Mouse (Mus musculus): ENCODE measurements around the gene Mdm1. TPM values are rescaled to one million over a fixed set of nuclear protein-coding genes. Genes with fewer than 3 reads are reported as not detected.

Gene Mdm1
- polyA plus RNA-seq, 1 experiment from 2014 or later = 13.9 TPM

- H3K4me1 ChIP-seq (ENCODE audit: control insufficient read depth, insufficient read depth, low read length) = 0 out of 2 replicates have a peak, but pooled peaks cover 2% of the 10 kb centered on the region
- no peak for ATAC-seq
- no peaks in the 10 kb centered on the region for H3K27me3 ChIP-seq (replicated peaks; ENCODE audit: control insufficient read depth, insufficient read depth, low read length)
- H3K4me2 ChIP-seq (ENCODE audit: low read depth, low read length) = no peak overlapping the region
- H3K27ac ChIP-seq (ENCODE audit: low read length) = no peak overlapping the region
- H3K36me3 ChIP-seq (ENCODE audit: control insufficient read depth, insufficient read depth, low read length) = no peaks in the 10 kb centered on the region
- H3K9ac ChIP-seq (ENCODE audit: low read depth, low read length) = no peak overlapping the region
- no peak overlapping the region for H3K4me3 ChIP-seq (ENCODE audit: low read length)
- no peaks in the 10 kb centered on the region for H3K9me3 ChIP-seq (ENCODE audit: control insufficient read depth, low read length)
- WGBS = 71% methylated on average over 8 of the region's 8 CpGs
Observed at GRCm38 (mm10) chr10:118139837-118140570, 1.6 kb upstream of the Mdm1 start.

DNA sequence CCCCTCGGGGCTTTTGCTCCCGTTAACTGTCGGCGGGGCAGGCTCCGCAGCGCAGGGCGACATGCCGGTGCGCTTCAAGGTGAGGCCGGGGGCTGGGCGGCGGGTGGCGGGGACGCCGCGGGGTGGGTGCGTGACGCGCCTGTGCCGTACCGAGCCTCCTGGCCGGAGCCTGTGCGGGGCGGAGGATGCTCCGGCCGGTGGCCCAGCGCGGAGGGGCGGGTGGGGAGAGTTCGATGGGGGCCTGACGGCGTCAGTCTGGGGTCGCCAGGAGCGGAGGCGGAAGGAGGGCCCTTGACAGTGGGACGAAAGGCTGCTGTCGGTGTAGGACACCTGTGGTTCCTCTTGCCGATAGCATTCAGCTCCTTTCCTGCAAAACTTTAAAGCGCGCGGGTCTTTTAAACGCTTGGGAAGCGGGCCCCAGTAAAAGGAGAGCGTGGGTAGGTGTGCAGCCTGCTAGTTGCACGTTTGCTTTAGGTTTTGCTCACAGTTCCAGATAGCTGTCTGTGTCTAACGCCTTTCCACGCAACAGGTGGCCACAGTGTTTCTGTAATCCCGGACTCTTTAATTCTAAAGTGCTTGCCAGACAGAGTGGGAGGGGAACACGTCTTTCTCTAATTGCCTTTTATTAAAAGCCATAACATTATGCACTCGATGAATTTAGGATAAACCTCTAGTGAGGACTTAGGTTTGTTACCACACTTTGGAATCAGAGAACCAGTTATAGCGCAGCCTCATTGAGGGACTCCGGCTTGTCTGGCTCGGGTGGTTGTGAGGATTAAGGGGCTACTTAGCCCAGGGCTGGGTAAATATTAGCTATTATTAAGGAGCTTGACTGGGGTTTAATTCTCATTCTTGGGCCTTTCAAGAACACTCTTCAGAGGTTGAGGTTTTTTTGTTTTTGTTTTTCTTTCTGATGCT is 532 bp downstream of the Mdm1 start:
- no peak overlapping the region for H3K27ac ChIP-seq (ENCODE audit: low read length)

GRCm38 (mm10) chr10:118149381-118149780 is 7.8 kb downstream of the Mdm1 start:
- Histone ChIP-seq H3K9ac (ENCODE audit: low read depth, low read length) (no peak overlapping the region), H3K4me2 (ENCODE audit: low read depth, low read length) (no peak overlapping the region), H3K27ac (ENCODE audit: low read length) (no peak overlapping the region), H3K27me3 (replicated peaks; ENCODE audit: control insufficient read depth, insufficient read depth, low read length) (no peaks in the 10 kb centered on the region), H3K4me1 (ENCODE audit: control insufficient read depth, insufficient read depth, low read length) (no peaks in the 10 kb centered on the region), H3K36me3 (ENCODE audit: control insufficient read depth, insufficient read depth, low read length) (0 out of 2 replicates have a peak, but pooled peaks cover 3% of the 10 kb centered on the region), H3K9me3 (ENCODE audit: control insufficient read depth, low read length) (no peaks in the 10 kb centered on the region), H3K4me3 (ENCODE audit: low read length) (no peak overlapping the region)
- WGBS = 89% methylated on average over 5 of the region's 5 CpGs
- no peak for ATAC-seq

More for the DNA sequence above, 532 bp downstream of the Mdm1 start:
- no peaks in the 10 kb centered on the region for H3K9me3 ChIP-seq (ENCODE audit: control insufficient read depth, low read length)
- no peaks in the 10 kb centered on the region for H3K27me3 ChIP-seq (replicated peaks; ENCODE audit: control insufficient read depth, insufficient read depth, low read length)
- H3K4me1 ChIP-seq (ENCODE audit: control insufficient read depth, insufficient read depth, low read length) = 0 out of 2 replicates have a peak, but pooled peaks cover 2% of the 10 kb centered on the region
- peak overlapping the region; percentile 86 for H3K4me2 ChIP-seq (ENCODE audit: low read depth, low read length)
- peak overlapping the region; percentile 74 for H3K9ac ChIP-seq (ENCODE audit: low read depth, low read length)
- peak; percentile 76 for ATAC-seq
- WGBS = 3% methylated on average over 47 of the region's 53 CpGs
- peak overlapping the region; percentile 80 for H3K4me3 ChIP-seq (ENCODE audit: low read length)
- no peaks in the 10 kb centered on the region for H3K36me3 ChIP-seq (ENCODE audit: control insufficient read depth, insufficient read depth, low read length)

DNA sequence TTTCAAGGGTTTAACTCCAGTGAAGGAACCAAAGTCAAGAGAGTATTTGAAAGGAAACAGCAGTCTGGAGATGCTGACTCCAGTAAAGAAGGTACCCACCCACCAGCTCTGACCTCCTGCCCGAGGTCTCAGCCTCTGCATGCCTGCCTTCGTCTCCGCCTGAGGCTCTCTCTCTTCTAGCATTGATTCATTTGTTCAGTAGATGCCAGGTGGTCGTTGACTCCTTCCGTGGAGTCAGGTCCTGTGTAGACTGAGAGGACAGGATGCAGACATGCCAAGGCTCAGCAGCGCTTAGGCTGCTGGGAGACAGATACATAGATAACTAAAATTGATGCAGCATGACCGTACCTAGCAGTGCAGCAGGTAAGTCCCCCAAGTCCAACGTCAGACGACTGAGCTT is 9.3 kb downstream of the Mdm1 start:
- 0 out of 2 replicates have a peak, but pooled peaks cover 3% of the 10 kb centered on the region for H3K36me3 ChIP-seq (ENCODE audit: control insufficient read depth, insufficient read depth, low read length)
- ATAC-seq = no peak
- H3K4me1 ChIP-seq (ENCODE audit: control insufficient read depth, insufficient read depth, low read length) = no peaks in the 10 kb centered on the region
- no peak overlapping the region for H3K9ac ChIP-seq (ENCODE audit: low read depth, low read length)
- H3K4me3 ChIP-seq (ENCODE audit: low read length) = no peak overlapping the region
- H3K4me2 ChIP-seq (ENCODE audit: low read depth, low read length) = no peak overlapping the region
- H3K27ac ChIP-seq (ENCODE audit: low read length) = no peak overlapping the region
- no peaks in the 10 kb centered on the region for H3K9me3 ChIP-seq (ENCODE audit: control insufficient read depth, low read length)
- H3K27me3 ChIP-seq (replicated peaks; ENCODE audit: control insufficient read depth, insufficient read depth, low read length) = no peaks in the 10 kb centered on the region
- WGBS = 84% methylated on average over 9 of the region's 9 CpGs

DNA sequence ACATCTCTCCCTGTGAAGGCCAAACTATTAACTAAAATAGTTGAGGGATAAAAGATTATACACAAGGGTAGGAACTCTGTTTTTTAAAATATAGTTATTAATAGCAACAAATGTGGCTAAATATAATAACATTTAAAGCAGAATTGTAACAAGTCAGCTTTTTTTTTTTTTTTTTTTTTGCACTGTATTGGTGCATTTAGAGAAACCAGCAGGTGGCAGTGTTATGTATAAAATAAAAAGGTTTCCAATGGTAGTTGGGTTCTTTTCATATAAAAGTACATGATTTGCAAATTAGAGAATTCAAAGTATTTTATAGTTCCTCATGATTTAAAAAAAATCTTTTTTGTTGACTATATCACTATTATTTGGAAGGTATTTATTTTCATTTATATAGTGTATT is 14.3 kb downstream of the Mdm1 start:
- H3K27me3 ChIP-seq (replicated peaks; ENCODE audit: control insufficient read depth, insufficient read depth, low read length) = no peaks in the 10 kb centered on the region
- no peaks in the 10 kb centered on the region for H3K4me1 ChIP-seq (ENCODE audit: control insufficient read depth, insufficient read depth, low read length)
- no peak overlapping the region for H3K27ac ChIP-seq (ENCODE audit: low read length)
- peaks cover 8% of the 10 kb centered on the region for H3K36me3 ChIP-seq (ENCODE audit: control insufficient read depth, insufficient read depth, low read length)
- no peak overlapping the region for H3K4me3 ChIP-seq (ENCODE audit: low read length)
- no peak overlapping the region for H3K9ac ChIP-seq (ENCODE audit: low read depth, low read length)
- ATAC-seq = no peak
- no peaks in the 10 kb centered on the region for H3K9me3 ChIP-seq (ENCODE audit: control insufficient read depth, low read length)
- H3K4me2 ChIP-seq (ENCODE audit: low read depth, low read length) = no peak overlapping the region

GRCm38 (mm10) chr10:118161131-118161530 is 19.5 kb downstream of the Mdm1 start:
- Histone ChIP-seq H3K4me3 (ENCODE audit: low read length) (no peak overlapping the region), H3K27ac (ENCODE audit: low read length) (no peak overlapping the region), H3K4me2 (ENCODE audit: low read depth, low read length) (no peak overlapping the region), H3K27me3 (replicated peaks; ENCODE audit: control insufficient read depth, insufficient read depth, low read length) (no peaks in the 10 kb centered on the region), H3K4me1 (ENCODE audit: control insufficient read depth, insufficient read depth, low read length) (no peaks in the 10 kb centered on the region), H3K36me3 (ENCODE audit: control insufficient read depth, insufficient read depth, low read length) (peaks cover 4% of the 10 kb centered on the region), H3K9me3 (ENCODE audit: control insufficient read depth, low read length) (no peaks in the 10 kb centered on the region), H3K9ac (ENCODE audit: low read depth, low read length) (no peak overlapping the region)
- 86% methylated on average over 2 of the region's 2 CpGs for WGBS
- ATAC-seq = no peak

- ATAC-seq = no peak
- H3K36me3 ChIP-seq (ENCODE audit: control insufficient read depth, insufficient read depth, low read length) = no peaks in the 10 kb centered on the region
- no peak overlapping the region for H3K4me3 ChIP-seq (ENCODE audit: low read length)
- no peak overlapping the region for H3K9ac ChIP-seq (ENCODE audit: low read depth, low read length)
- H3K27ac ChIP-seq (ENCODE audit: low read length) = no peak overlapping the region
- no peaks in the 10 kb centered on the region for H3K4me1 ChIP-seq (ENCODE audit: control insufficient read depth, insufficient read depth, low read length)
- H3K27me3 ChIP-seq (replicated peaks; ENCODE audit: control insufficient read depth, insufficient read depth, low read length) = no peaks in the 10 kb centered on the region
- no peak overlapping the region for H3K4me2 ChIP-seq (ENCODE audit: low read depth, low read length)
- WGBS = 74% methylated on average over 12 of the region's 12 CpGs
- no peaks in the 10 kb centered on the region for H3K9me3 ChIP-seq (ENCODE audit: control insufficient read depth, low read length)
Observed at GRCm38 (mm10) chr10:118169212-118169611, 27.6 kb downstream of the Mdm1 start.

DNA sequence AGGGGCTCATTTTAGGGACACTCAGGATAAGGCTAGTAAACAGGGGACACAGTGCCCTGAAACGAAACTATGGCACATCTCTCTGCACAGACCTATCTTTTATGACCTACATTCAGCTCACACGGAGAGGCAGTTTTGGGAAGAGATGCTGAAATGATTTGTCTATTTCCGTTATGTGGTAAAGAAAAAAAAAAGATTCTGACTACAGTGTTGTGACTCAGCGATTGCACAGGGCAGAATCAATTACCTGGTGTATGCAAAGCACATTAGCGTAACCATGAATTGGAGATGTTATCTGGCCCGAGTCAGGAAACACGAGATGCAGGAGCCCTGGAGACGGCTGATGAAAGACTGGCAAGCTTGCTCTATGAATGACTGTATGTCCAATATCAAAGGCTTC is 30.8 kb downstream of the Mdm1 start:
- no peaks in the 10 kb centered on the region for H3K9me3 ChIP-seq (ENCODE audit: control insufficient read depth, low read length)
- H3K27me3 ChIP-seq (replicated peaks; ENCODE audit: control insufficient read depth, insufficient read depth, low read length) = no peaks in the 10 kb centered on the region
- 77% methylated on average over 8 of the region's 8 CpGs for WGBS
- no peaks in the 10 kb centered on the region for H3K4me1 ChIP-seq (ENCODE audit: control insufficient read depth, insufficient read depth, low read length)
- no peak overlapping the region for H3K4me2 ChIP-seq (ENCODE audit: low read depth, low read length)
- no peaks in the 10 kb centered on the region for H3K36me3 ChIP-seq (ENCODE audit: control insufficient read depth, insufficient read depth, low read length)
- no peak overlapping the region for H3K4me3 ChIP-seq (ENCODE audit: low read length)
- H3K27ac ChIP-seq (ENCODE audit: low read length) = no peak overlapping the region
- H3K9ac ChIP-seq (ENCODE audit: low read depth, low read length) = no peak overlapping the region
- ATAC-seq = no peak

DNA sequence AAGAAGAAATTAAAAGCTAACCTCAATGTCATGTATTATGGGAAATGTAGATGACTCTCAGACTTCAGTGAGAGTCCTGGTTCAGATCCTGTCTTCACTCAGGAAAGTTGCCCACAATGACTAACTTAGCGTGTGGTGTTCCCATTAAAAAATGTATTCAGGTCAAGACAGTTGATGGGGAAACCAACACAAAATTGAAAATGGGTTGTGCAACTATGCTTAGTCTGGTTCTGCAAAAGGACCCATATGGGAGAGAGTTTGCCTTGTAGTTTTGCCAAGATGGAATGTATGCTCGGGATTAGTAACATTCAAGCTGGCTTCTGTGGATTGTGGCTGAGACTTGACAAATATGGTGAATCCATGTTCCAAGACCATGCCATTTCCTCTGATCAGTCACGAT is 31.3 kb downstream of the Mdm1 start:
- Histone ChIP-seq H3K27me3 (replicated peaks; ENCODE audit: control insufficient read depth, insufficient read depth, low read length) (no peaks in the 10 kb centered on the region), H3K27ac (ENCODE audit: low read length) (no peak overlapping the region), H3K4me2 (ENCODE audit: low read depth, low read length) (no peak overlapping the region), H3K4me1 (ENCODE audit: control insufficient read depth, insufficient read depth, low read length) (no peaks in the 10 kb centered on the region), H3K9me3 (ENCODE audit: control insufficient read depth, low read length) (no peaks in the 10 kb centered on the region), H3K4me3 (ENCODE audit: low read length) (no peak overlapping the region), H3K36me3 (ENCODE audit: control insufficient read depth, insufficient read depth, low read length) (no peaks in the 10 kb centered on the region), H3K9ac (ENCODE audit: low read depth, low read length) (no peak overlapping the region)
- no peak for ATAC-seq
- WGBS = 95% methylated on average over 3 of the region's 3 CpGs
